Mouse (Mus musculus) limb, embryonic 11.5 days (tissue): ENCODE data around the gene Nxf1. TPM values are rescaled to one million over a fixed set of nuclear protein-coding genes. Genes with fewer than 3 reads are reported as not detected.

Experiments used
- ATAC-seq: fragments of 200-750 bp; cut with Nextera tagmentation; 2 replicates; pipeline ENCODE4 v1.8.0; 2017; ENCODE audit warnings: low read depth; ENCODE audit not compliant: insufficient number of reproducible peaks, low FRiP score, low TSS enrichment
- DNase-seq: peaks from one replicate; pipeline ENCODE4 v3.0.0-alpha.2; 2015; ENCODE audit warnings: low spot score
- H3K27ac ChIP-seq: fragments of 300-500 bp; sonication (generic); replicated peaks from 2 replicates; pipeline ENCODE4 v1.5.1; 2014; ENCODE audit warnings: low read depth, mild to moderate bottlenecking, low read length
- H3K27me3 ChIP-seq: fragments of 300-500 bp; sonication (generic); 2 replicates; pipeline ENCODE4 v1.6.1; 2014; ENCODE audit warnings: mild to moderate bottlenecking, low read length, mixed read lengths; ENCODE audit not compliant: control insufficient read depth, insufficient read depth
- H3K36me3 ChIP-seq: fragments of 300-500 bp; sonication (generic); 2 replicates; pipeline ENCODE4 v1.6.1; 2014; ENCODE audit warnings: mild to moderate bottlenecking, low read length, moderate library complexity, mixed read lengths; ENCODE audit not compliant: control insufficient read depth, insufficient read depth
- H3K4me1 ChIP-seq: fragments of 300-500 bp; sonication (generic); 2 replicates; pipeline ENCODE4 v1.6.1; 2014; ENCODE audit warnings: low read length, mixed read lengths; ENCODE audit not compliant: control insufficient read depth, insufficient read depth
- H3K4me2 ChIP-seq: fragments of 300-500 bp; sonication (generic); 2 replicates; pipeline ENCODE4 v1.6.1; 2014; ENCODE audit warnings: low read depth, mild to moderate bottlenecking, moderate library complexity; ENCODE audit not compliant: severe bottlenecking
- H3K4me3 ChIP-seq: fragments of 300-500 bp; sonication (generic); 2 replicates; pipeline ENCODE4 v1.5.1; 2014; ENCODE audit warnings: low read depth, low read length
- H3K9ac ChIP-seq: fragments of 300-500 bp; sonication (generic); 2 replicates; pipeline ENCODE4 v1.6.1; 2014; ENCODE audit warnings: mild to moderate bottlenecking, low read length
- H3K9me3 ChIP-seq: fragments of 300-500 bp; sonication (generic); 2 replicates; pipeline ENCODE4 v1.6.1; 2016; ENCODE audit warnings: low read length; ENCODE audit not compliant: control insufficient read depth
- WGBS: fragments of 180-500 bp; shearing (Covaris S2); extraction: QIAGEN DNeasy Blood & Tissue Kit; methylation state at CpG from one replicate; pipeline ENCODE4 v1.1.7; 2014; 5-methylcytosine and 5-hydroxymethylcytosine counted together
- polyA plus RNA-seq: library from polyadenylated mRNA; unstranded; fragments of >200 nt; fragmentation: Nextera tagmentation; extraction: Ambion mirVana; gene quantifications from 2 replicates; pipeline ENCODE4 v1.2.1, GENCODE M21; 2014

Gene Nxf1
- polyA plus RNA-seq, 1 experiment from 2014 or later, result 228 TPM

DNA sequence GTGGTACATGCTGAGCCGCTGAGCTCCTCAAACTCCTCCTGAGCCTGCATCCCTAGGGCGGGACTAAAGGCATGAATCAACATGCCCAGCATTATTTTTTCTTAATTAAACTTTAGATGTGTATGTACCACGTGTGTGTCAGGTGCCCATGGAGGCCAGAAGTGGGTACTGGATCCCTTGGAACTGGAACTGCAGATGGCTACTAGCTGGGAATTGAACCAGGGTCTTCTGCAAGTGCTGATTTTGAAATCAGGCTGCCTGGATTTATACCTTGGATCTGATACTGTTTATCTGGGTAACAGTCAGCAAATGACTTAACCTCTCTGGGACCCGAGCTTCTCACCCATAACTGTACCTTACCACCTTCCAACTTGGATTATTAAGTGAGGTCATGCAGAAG, 34.9 kb upstream of the Nxf1 start:
- ATAC-seq (no peak), DNase-seq (no peak)
- Histone ChIP-seq H3K36me3 (peaks cover 17% of the 10 kb centered on the region), H3K4me2 (peak overlapping the region; percentile 54), H3K27me3 (no peaks in the 10 kb centered on the region), H3K4me1 (peaks cover 8% of the 10 kb centered on the region; the same call in 1 of the 2 replicates), H3K4me3 (peak overlapping the region; percentile 76), H3K9me3 (no peaks in the 10 kb centered on the region), H3K9ac (peak overlapping the region; percentile 91; the same call in 1 of the 2 replicates), H3K27ac (no peak overlapping the region)
- WGBS, result 58% methylated on average over 4 of the region's 4 CpGs

DNA sequence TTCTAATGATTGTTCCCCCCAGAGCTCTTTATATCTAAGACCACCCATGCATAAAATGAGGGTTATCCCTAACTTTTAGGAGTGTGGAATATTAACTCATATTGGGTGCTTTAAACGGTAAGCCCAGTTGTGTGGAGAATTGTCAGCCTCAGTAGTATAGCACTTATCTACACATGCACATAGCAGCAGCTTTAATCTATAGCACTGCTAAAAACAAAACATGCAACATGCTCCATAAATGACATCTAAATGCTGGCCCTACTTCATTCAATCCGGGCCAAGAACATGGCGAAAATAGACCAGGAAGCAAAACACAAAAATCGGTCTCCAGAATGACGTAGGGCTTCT, 34.3 kb upstream of the Nxf1 start:
- H3K4me1 ChIP-seq, result peaks cover 8% of the 10 kb centered on the region; the same call in 1 of the 2 replicates
- H3K36me3 ChIP-seq, result peaks cover 17% of the 10 kb centered on the region
- ATAC-seq, result peak; percentile 13; the same call in 1 of the 2 replicates
- H3K9ac ChIP-seq, result peak overlapping the region; percentile 91
- no peak for DNase-seq
- peak overlapping the region; percentile 76 for H3K4me3 ChIP-seq
- H3K9me3 ChIP-seq, result no peaks in the 10 kb centered on the region
- H3K27me3 ChIP-seq, result no peaks in the 10 kb centered on the region
- H3K27ac ChIP-seq, result peak overlapping the region; percentile 90; the same call in 1 of the 2 replicates
- WGBS, result 3% methylated on average over 5 of the region's 5 CpGs
- peak overlapping the region; percentile 54 for H3K4me2 ChIP-seq

DNA sequence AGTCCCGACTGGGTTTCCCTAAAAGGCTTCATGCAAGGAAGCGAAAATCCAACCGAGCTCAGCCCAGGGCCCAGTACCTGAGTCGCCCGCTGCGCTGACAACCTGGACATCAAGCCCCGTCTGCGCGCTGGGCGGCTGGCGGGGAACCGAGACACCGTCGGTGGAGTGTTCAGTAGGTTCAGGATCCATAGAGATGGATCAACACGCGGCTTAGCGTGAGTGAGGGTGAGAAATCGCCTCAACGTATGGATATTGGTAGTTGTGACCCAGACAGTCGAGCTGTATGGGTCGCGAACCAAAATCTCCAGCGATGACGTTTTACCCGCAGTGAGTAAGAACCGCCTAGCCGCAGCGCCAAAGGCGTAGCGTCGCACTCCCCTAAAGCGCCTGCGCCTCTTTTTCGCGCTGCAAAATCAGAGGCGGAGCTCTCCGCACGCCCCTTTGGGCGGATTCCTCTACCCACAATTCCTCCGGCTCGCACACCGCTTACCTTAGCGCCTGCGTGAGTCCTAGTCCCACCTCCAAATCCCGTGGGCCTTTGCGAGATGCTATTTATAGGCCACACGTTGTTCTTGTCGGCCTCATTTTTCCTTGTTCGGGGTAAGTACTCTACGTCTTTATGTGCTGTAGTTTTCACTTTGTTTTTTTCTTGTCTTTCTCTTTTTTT, 33.8 kb upstream of the Nxf1 start, which contains the start of gene Slc3a2:
Gene Slc3a2 (minus strand): TSS at position 463 of the 667 bp plus-strand sequence.
- H3K27me3 ChIP-seq, result no peaks in the 10 kb centered on the region
- peak within 1 kb of the TSS; percentile 91 for H3K4me2 ChIP-seq
- H3K9me3 ChIP-seq, result no peaks in the 10 kb centered on the region
- peak within 1 kb of the TSS; percentile 76 for H3K4me3 ChIP-seq
- under 1% methylated on average over 50 of the region's 50 CpGs for WGBS
- peak; percentile 97 for DNase-seq
- H3K36me3 ChIP-seq, result peaks cover 17% of the 10 kb centered on the region
- peaks cover 8% of the 10 kb centered on the region; the same call in 1 of the 2 replicates for H3K4me1 ChIP-seq
- peak within 1 kb of the TSS; percentile 91 for H3K9ac ChIP-seq
- peak within 1 kb of the TSS; percentile 90 for H3K27ac ChIP-seq
- peak; percentile 95 for ATAC-seq

DNA sequence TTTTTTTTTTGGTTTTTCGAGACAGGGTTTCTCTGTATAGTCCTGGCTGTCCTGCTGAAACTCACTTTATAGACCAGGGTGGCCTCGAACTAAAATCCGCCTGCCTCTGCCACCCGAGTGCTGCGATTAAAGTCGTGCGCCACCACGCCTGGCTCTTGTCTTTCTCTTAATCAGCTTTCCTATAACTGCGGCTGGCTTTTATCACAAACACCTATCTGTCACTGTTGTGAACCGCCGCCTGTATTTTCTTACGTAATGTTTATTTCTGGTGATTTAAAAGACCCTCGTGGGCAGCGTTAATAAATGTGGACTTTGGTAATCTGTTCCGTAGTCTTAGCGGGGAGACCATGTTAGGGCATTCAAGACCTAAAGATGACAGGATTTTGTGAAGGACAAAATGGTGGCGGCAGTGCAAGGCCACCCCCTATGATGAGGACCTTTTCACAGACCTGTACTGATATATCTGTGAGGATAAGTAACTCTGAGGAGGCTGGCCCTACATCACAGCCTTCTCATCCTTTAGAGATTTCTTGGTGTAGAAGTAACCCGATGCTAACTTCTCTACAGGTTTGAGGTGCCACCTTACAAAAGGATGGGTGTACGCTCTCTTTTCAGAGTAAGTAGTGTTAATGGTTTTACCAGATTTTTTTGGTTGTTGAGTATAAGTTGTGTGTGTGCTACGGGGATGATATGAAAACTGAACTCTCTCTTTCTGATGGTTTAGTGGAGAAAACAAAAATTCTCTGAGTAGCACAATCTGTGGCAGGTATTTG, 33.1 kb upstream of the Nxf1 start:
- Histone ChIP-seq H3K36me3 (peaks cover 17% of the 10 kb centered on the region), H3K27me3 (no peaks in the 10 kb centered on the region), H3K9me3 (no peaks in the 10 kb centered on the region), H3K4me2 (peak overlapping the region; percentile 91), H3K4me3 (peak overlapping the region; percentile 76), H3K9ac (peak overlapping the region; percentile 91), H3K27ac (peak overlapping the region; percentile 79), H3K4me1 (peaks cover 8% of the 10 kb centered on the region; the same call in 1 of the 2 replicates)
- DNase-seq (peak; percentile 53), ATAC-seq (no peak)
- WGBS, result under 1% methylated on average over 20 of the region's 20 CpGs

DNA sequence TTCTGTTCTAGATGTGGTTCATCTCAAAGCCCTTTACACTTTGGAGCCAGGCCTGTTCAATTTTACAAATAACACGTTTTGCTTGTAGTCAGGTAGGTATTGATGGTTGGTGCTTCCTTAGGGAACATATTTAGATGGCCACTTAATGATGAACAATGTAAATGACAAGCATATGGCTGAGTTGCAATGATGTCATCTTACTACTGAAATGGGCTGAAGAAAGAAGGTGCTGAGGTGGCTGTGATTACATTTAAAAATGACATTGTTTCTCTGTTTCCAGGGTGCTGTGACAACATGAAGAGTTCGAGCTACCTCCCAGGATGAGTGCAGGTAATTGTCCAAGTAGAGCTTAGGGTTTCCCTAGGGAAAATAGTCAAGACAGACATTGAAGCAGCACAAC, 32.5 kb upstream of the Nxf1 start:
- H3K27ac ChIP-seq, result peak overlapping the region; percentile 79
- H3K36me3 ChIP-seq, result peaks cover 17% of the 10 kb centered on the region
- H3K9me3 ChIP-seq, result no peaks in the 10 kb centered on the region
- peak overlapping the region; percentile 91 for H3K4me2 ChIP-seq
- WGBS, result 5% methylated on average over 2 of the region's 2 CpGs
- H3K4me3 ChIP-seq, result peak overlapping the region; percentile 76
- no peak for ATAC-seq
- H3K4me1 ChIP-seq, result peaks cover 8% of the 10 kb centered on the region; the same call in 1 of the 2 replicates
- no peak for DNase-seq
- H3K27me3 ChIP-seq, result no peaks in the 10 kb centered on the region
- peak overlapping the region; percentile 91 for H3K9ac ChIP-seq

DNA sequence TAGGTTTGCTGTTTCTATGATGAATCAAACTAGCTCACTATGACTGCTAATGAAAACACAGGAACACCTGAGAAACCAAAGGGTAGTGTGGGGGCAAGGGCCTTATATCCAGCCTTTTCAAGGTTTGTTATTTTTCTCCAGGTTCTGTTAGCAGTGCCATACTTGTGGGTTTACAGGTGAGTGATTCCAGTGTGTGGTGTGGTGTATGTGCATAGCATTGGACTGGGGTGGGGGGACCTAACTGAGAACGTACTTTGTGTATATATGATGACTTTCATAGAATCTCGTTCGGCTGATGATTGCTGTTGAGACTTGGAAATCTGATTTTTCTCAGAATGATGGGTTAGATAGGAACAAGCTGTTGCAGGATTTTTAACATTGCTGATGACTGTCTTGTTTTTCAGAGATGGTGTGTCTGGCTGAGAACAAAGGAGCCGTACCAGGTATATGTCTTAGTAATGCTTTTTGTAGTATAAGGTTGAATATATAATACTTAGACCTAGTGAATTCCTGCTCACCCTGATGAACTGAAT, 31.7 kb upstream of the Nxf1 start:
- 51% methylated on average over 4 of the region's 4 CpGs for WGBS
- Histone ChIP-seq H3K27me3 (no peaks in the 10 kb centered on the region), H3K4me1 (peaks cover 8% of the 10 kb centered on the region; the same call in 1 of the 2 replicates), H3K4me2 (peak overlapping the region; percentile 91), H3K4me3 (peak overlapping the region; percentile 76), H3K9ac (peak overlapping the region; percentile 91), H3K9me3 (no peaks in the 10 kb centered on the region), H3K27ac (no peak overlapping the region), H3K36me3 (peaks cover 17% of the 10 kb centered on the region)
- no peak for ATAC-seq
- no peak for DNase-seq

DNA sequence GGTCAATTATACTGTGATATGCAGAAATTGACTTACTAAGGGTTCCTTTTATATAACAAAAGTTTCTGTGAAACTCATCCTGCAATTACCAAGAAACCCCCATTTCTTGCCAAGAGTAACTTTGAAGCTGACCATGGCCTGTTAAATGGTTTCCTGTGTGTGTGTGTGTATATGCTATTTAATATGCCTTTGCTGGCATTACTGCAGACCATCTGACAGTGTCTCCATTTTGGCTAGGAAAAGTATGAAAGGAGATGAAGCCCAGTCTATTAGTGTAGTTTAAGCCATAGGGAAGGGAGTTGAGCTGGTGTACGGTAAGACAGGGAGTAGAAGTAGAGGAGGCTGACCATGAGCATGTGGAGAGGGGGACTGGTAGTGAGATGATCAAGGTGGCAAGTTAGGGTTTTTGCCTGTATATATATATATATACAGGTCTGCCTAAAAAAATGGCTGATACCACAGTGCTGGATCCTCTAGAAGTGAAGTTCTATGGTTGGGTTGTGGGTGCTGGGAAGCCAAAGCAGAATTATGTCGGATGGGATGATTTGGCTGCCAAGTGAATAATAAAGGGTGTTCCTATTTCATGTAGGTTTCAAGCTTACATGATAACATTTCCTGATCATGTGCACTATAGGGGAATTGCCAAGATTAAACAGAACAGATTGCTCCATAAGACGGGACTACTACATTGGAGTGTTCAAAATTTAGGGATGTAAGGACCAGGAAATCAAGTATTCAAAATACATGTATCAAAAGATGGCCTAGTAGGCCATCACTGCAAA, 30.1 kb upstream of the Nxf1 start:
- peaks cover 17% of the 10 kb centered on the region for H3K36me3 ChIP-seq
- no peaks in the 10 kb centered on the region for H3K27me3 ChIP-seq
- peaks cover 8% of the 10 kb centered on the region; the same call in 1 of the 2 replicates for H3K4me1 ChIP-seq
- H3K9ac ChIP-seq, result no peak overlapping the region
- H3K4me2 ChIP-seq, result no peak overlapping the region
- H3K4me3 ChIP-seq, result no peak overlapping the region
- H3K27ac ChIP-seq, result no peak overlapping the region
- ATAC-seq, result no peak
- DNase-seq, result no peak
- H3K9me3 ChIP-seq, result no peaks in the 10 kb centered on the region
- WGBS, result 20% methylated on average over 3 of the region's 3 CpGs
